Mouse (Mus musculus) central nervous system, embryonic 14 days (tissue): Measurements from ENCODE around the gene Olfr1371. TPM values are rescaled to one million over a fixed set of nuclear protein-coding genes. Genes with fewer than 3 reads are reported as not detected.

Experiments
- polyA plus RNA-seq: library from polyadenylated mRNA; depleted of rRNA; stranded (reverse); fragments of >200 nt; gene quantifications from 2 replicates; pipeline ENCODE4 v1.2.3, GENCODE M21; 2012; rRNA removed

The Olfr1371 gene
- not detected in 2 replicates for polyA plus RNA-seq

GRCm38 (mm10) chr11:52213887-52214286 is at the start of gene Olfr1371:
Gene Olfr1371 (minus strand): TSS chr11:52213987.

GRCm38 (mm10) chr11:52231606-52232541 is 18.1 kb upstream of the Olfr1371 start, which contains the start of gene Skp1a:
Gene Skp1a (plus strand): TSS chr11:52231995.

Other genes with a start within 250 kb of the Olfr1371 start
- gene Cdkn2aipnl, start 246.3 kb downstream of the Olfr1371 start, polyA plus RNA-seq, result 52.9 and 58.0 TPM in 2 replicates
- 198 and 227 TPM in 2 replicates for gene Ube2b, start 213.2 kb downstream of the Olfr1371 start, polyA plus RNA-seq
- 15.4 and 17.5 TPM in 2 replicates for gene Cdkl3, start 209.8 kb downstream of the Olfr1371 start, polyA plus RNA-seq
- gene Ppp2ca, start 115.3 kb downstream of the Olfr1371 start, polyA plus RNA-seq, result 112 and 124 TPM in 2 replicates
- gene Olfr1373, start 68.5 kb downstream of the Olfr1371 start, polyA plus RNA-seq, result not detected in 2 replicates
- 219 and 243 TPM in 2 replicates for gene Skp1a, start 18.0 kb upstream of the Olfr1371 start, polyA plus RNA-seq
- 8.8 and 9.6 TPM in 2 replicates for gene Tcf7, start 69.0 kb upstream of the Olfr1371 start, polyA plus RNA-seq
- gene Vdac1, start 146.9 kb upstream of the Olfr1371 start, polyA plus RNA-seq, result 171 and 182 TPM in 2 replicates
- 92.9 and 109 TPM in 2 replicates for gene 9530068E07Rik, start 182.4 kb upstream of the Olfr1371 start, polyA plus RNA-seq